Mouse (Mus musculus) urinary bladder, postnatal 36 days (tissue): ENCODE measurements at regions not wholly inside any gene's neighbourhood (a gene's known extent, or its start where the extent isn't known, plus 50 kb on each side); places are given as distances from the start of the nearest gene placed in this dataset.

Source experiments
- DNase-seq, 2 experiments: peaks; one replicate each; pipeline ENCODE4 v3.0.0; 2022; ENCODE audit warnings: low spot score in 2 of 2, mixed read lengths in 1 of 2

GRCm38 (mm10) chrX:51913247-51913646 lies 59.3 kb downstream of the 1700080O16Rik start:
- peak; percentile 19 to 44 for DNase-seq

DNA sequence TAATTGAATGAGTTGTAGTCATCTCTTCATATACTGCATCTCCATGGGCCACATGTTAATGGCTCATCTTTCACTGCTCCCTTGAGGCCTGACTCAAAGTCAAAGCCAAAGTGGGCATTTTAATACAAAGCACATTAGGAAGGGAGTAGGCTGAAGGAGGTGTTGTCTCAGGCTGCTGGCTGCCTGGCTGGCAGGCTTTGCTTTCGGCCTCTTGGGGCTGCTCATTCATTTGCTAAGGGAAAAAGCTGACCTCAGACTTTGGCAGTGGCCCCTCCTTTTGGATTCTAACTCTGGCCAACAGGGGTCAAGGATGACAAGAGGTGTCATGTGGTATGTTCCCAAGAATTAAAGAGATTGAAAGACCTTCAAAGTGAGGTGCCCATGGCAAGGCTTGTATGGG lies 61.0 kb downstream of the 1700080O16Rik start:
- DNase-seq, result peak in 1 of 2 experiments; percentile 4

DNA sequence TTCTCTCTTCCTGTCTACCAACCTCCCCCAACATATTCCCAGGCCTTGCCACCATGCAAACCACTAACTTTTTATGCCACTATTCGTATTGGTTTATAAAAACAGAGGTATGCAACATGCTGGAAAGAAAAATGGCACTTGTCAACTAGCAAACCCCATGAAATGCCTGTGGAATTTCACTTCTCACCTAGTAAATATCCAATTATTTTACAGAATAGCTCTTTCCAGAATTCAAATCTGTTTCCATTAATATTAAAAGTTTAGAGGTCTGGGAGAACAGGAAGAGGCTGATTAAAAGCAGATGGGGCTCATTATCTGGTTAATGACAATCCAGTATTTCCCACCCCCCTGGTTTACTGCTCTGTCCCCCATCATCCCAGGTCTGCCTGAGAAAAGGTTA lies 62.0 kb downstream of the 1700080O16Rik start:
- DNase-seq, result no peak

DNA sequence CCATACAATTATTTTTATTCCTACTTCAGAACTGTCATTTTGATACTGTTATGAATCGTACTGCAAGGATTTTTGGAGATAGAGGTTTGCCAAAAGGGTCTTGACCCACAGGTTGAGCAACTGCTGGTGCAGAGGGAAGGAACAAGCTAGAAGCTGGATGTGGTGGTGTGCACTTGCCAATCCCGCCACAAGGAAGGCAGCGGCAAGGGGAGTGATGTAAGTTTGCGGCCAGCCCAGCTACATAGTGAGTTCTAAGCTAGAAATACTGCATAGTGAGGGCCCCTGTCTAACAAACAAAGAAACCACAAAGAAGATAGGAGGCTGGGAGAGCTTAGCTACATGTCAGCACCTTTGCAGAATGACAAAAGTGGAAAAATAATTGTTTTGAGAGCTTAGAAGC lies 74.1 kb downstream of the 1700080O16Rik start:
- DNase-seq, result no peak

DNA sequence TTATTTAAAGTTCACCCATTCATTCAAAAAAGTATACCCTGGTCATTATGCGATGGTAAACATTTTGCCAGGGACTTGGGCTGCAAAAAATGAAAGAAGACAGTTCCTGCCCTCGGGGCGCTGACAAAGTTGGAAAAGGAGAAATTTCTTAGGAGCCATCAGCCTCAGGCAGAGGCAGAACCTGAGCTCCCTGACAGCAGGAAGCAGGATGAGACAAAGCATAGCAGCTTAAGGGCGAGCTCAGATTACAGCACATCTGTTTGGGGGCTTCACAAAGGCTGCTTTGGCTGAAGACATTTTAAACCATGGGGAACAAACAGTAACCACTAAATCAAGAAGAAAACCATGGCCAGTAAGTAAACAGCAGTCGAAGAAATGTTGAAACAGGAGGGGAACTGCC lies 75.5 kb downstream of the 1700080O16Rik start:
- no peak for DNase-seq

GRCm38 (mm10) chrX:51895646-51896190 lies 76.9 kb downstream of the 1700080O16Rik start:
- DNase-seq, result no peak

- no peak for DNase-seq
These were observed 79.9 kb downstream of the 1700080O16Rik start for GRCm38 (mm10) chrX:51892716-51893115.

DNA sequence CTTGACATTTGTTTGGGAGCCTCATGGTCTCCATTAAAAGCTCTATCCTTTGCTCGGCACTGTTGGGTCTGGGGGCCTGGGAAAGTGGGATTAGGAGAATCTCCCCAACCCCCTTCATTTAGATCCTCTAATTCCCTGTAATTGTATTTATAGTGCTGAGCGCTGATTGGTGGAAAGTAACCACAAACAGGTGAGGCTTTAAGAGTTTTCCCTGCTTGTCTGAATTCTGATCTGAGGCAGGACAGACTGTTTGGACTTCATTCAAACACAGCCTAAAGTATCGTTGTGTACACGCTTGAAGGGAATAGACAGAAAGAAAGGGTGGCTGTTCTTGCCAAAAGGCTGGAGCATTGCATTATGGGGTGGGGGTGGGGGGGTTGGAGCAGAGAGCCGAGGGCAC lies 85.1 kb upstream of the Usp26 start:
- DNase-seq, result no peak
